Mouse (Mus musculus) liver, embryonic 15.5 days (tissue): Measurements from ENCODE around the gene Pln. TPM values are rescaled to one million over a fixed set of nuclear protein-coding genes. Genes with fewer than 3 reads are reported as not detected.

ENCODE experiments used
- ATAC-seq: fragments of 200-750 bp; cut with Nextera tagmentation; 2 replicates; pipeline ENCODE4 v1.8.0; 2017; ENCODE audit warnings: moderate number of reproducible peaks, mild to moderate bottlenecking, moderate library complexity; ENCODE audit not compliant: insufficient read depth
- H3K27ac ChIP-seq: fragments of 300-500 bp; sonication (generic); replicated peaks from 2 replicates; pipeline ENCODE4 v1.5.1; 2015; ENCODE audit warnings: mild to moderate bottlenecking, inconsistent platforms
- H3K27me3 ChIP-seq: fragments of 300-500 bp; sonication (generic); 2 replicates; pipeline ENCODE4 v1.6.1; 2015; ENCODE audit warnings: mild to moderate bottlenecking, inconsistent platforms
- H3K36me3 ChIP-seq: fragments of 300-500 bp; sonication (generic); replicated peaks from 2 replicates; pipeline ENCODE4 v1.6.1; 2015; ENCODE audit warnings: moderate library complexity, mild to moderate bottlenecking, inconsistent platforms
- H3K4me1 ChIP-seq: fragments of 300-500 bp; sonication (generic); replicated peaks from 2 replicates; pipeline ENCODE4 v1.6.1; 2015; ENCODE audit warnings: inconsistent platforms
- H3K4me2 ChIP-seq: fragments of 300-500 bp; sonication (generic); 2 replicates; pipeline ENCODE4 v1.6.1; 2015; ENCODE audit warnings: moderate library complexity, mild to moderate bottlenecking, inconsistent platforms
- H3K4me3 ChIP-seq: fragments of 300-500 bp; sonication (generic); replicated peaks from 2 replicates; pipeline ENCODE4 v1.5.1; 2015; ENCODE audit warnings: mild to moderate bottlenecking, inconsistent platforms
- H3K9ac ChIP-seq: fragments of 300-500 bp; sonication (generic); 2 replicates; pipeline ENCODE4 v1.6.1; 2015; ENCODE audit warnings: moderate library complexity, mild to moderate bottlenecking, inconsistent platforms
- H3K9me3 ChIP-seq: fragments of 300-500 bp; sonication (generic); replicated peaks from 2 replicates; pipeline ENCODE4 v1.6.1; 2016; ENCODE audit warnings: inconsistent platforms
- WGBS: fragments of 180-500 bp; shearing (Covaris S2); methylation state at CpG from one replicate; pipeline ENCODE4 v1.1.7; 2015; ENCODE audit warnings: mixed read lengths; ENCODE audit not compliant: insufficient replicate concordance; 5-methylcytosine and 5-hydroxymethylcytosine counted together
- polyA plus RNA-seq: library from polyadenylated mRNA; unstranded; fragments of >200 nt; fragmentation: Nextera tagmentation; extraction: Ambion mirVana; gene quantifications from 2 replicates; pipeline ENCODE4 v1.2.1, GENCODE M21; 2015

The Pln gene
- 0.31 and 0.50 TPM in 2 replicates for polyA plus RNA-seq

- H3K36me3 ChIP-seq: no peaks in the 10 kb centered on the region
- H3K4me1 ChIP-seq: peaks cover 33% of the 10 kb centered on the region
- H3K27me3 ChIP-seq: no peaks in the 10 kb centered on the region
- peak within 1 kb of the TSS; percentile 53; the same call in 1 of the 2 replicates for H3K27ac ChIP-seq
- no peak within 1 kb of the TSS for H3K9ac ChIP-seq
- no peak within 1 kb of the TSS for H3K4me3 ChIP-seq
- 72% methylated on average over 6 of the region's 6 CpGs for WGBS
- no peak for ATAC-seq
- H3K4me2 ChIP-seq: peak within 1 kb of the TSS; percentile 34; the same call in 1 of the 2 replicates
- H3K9me3 ChIP-seq: no peaks in the 10 kb centered on the region
Observed at GRCm38 (mm10) chr10:53337162-53337923, at the start of gene Pln. Gene Pln, plus strand, starts transcription at chr10:53337667.

- no peak overlapping the region for H3K9ac ChIP-seq
- H3K36me3 ChIP-seq: 0 out of 2 replicates have a peak, but pooled peaks cover 2% of the 10 kb centered on the region
- no peaks in the 10 kb centered on the region for H3K4me1 ChIP-seq
- H3K27me3 ChIP-seq: no peaks in the 10 kb centered on the region
- no peak overlapping the region for H3K4me3 ChIP-seq
- no peaks in the 10 kb centered on the region for H3K9me3 ChIP-seq
- H3K4me2 ChIP-seq: no peak overlapping the region
- WGBS: 51% methylated on average over 3 of the region's 3 CpGs
- H3K27ac ChIP-seq: no peak overlapping the region
- ATAC-seq: no peak
Observed at GRCm38 (mm10) chr10:53305867-53306266, 31.6 kb upstream of the Pln start.

- H3K4me2 ChIP-seq: no peak overlapping the region
- no peaks in the 10 kb centered on the region for H3K27me3 ChIP-seq
- H3K4me3 ChIP-seq: no peak overlapping the region
- 0 out of 2 replicates have a peak, but pooled peaks cover 2% of the 10 kb centered on the region for H3K36me3 ChIP-seq
- 77% methylated on average over 3 of the region's 3 CpGs for WGBS
- no peak overlapping the region for H3K27ac ChIP-seq
- ATAC-seq: no peak
- no peaks in the 10 kb centered on the region for H3K4me1 ChIP-seq
- no peaks in the 10 kb centered on the region for H3K9me3 ChIP-seq
- no peak overlapping the region for H3K9ac ChIP-seq
Observed at GRCm38 (mm10) chr10:53306674-53307073, 30.8 kb upstream of the Pln start.

- Histone ChIP-seq H3K4me2 (no peak overlapping the region), H3K9me3 (no peaks in the 10 kb centered on the region), H3K4me3 (no peak overlapping the region), H3K36me3 (no peaks in the 10 kb centered on the region), H3K4me1 (peaks cover 9% of the 10 kb centered on the region), H3K27me3 (no peaks in the 10 kb centered on the region), H3K27ac (no peak overlapping the region), H3K9ac (no peak overlapping the region)
- no peak for ATAC-seq
Observed at GRCm38 (mm10) chr10:53323367-53323766, 14.1 kb upstream of the Pln start.

GRCm38 (mm10) chr10:53324663-53325062 lies 12.8 kb upstream of the Pln start:
- no peaks in the 10 kb centered on the region for H3K36me3 ChIP-seq
- peak; percentile 76 for ATAC-seq
- H3K27ac ChIP-seq: no peak overlapping the region
- H3K9ac ChIP-seq: no peak overlapping the region
- H3K4me2 ChIP-seq: no peak overlapping the region
- 13% methylated on average over 1 of the region's 1 CpGs for WGBS
- H3K27me3 ChIP-seq: no peaks in the 10 kb centered on the region
- peaks cover 9% of the 10 kb centered on the region for H3K4me1 ChIP-seq
- H3K4me3 ChIP-seq: no peak overlapping the region
- H3K9me3 ChIP-seq: no peaks in the 10 kb centered on the region

DNA sequence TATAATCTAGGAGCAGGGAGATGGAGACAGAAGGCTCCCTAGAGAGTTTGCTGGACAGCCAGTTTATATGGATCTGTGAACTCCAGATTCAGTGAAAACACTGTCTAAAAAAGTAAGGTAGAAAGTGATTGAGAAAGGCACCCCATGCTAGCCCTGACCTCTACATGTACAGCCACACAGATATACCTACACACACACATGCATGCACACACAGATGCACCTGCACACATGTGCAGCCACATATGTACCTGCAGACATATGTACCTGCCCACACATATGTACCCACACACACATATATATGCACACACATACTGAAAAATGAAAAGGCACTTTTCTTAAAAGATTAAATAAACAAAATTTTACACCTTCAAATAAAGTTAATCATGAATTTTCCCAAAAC lies 11.1 kb upstream of the Pln start:
- no peak overlapping the region for H3K4me3 ChIP-seq

DNA sequence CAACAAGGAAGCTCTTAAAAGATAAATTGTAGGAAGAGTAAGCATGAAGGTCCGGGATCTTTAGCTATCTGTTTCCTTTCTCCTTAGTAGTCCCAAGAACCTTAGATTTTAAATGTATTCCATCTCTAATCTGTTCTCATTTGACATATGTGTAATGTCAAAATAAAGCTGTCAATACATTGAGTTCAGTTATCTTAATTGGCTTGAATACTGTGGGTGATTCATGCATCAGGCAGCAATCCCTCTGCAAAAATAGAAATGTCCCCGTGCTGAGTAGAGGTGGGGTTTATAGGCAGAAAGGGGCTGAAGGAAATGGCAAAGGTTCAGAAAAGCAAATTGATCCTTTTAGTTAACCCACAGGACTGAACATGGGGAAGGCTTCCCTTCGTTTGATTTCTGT lies 8.2 kb upstream of the Pln start:
- no peak overlapping the region for H3K9ac ChIP-seq
- no peak for ATAC-seq
- H3K4me1 ChIP-seq: peaks cover 23% of the 10 kb centered on the region
- no peak overlapping the region for H3K27ac ChIP-seq
- H3K9me3 ChIP-seq: no peaks in the 10 kb centered on the region
- 62% methylated on average over 3 of the region's 3 CpGs for WGBS
- H3K4me3 ChIP-seq: no peak overlapping the region
- H3K27me3 ChIP-seq: no peaks in the 10 kb centered on the region
- no peak overlapping the region for H3K4me2 ChIP-seq
- no peaks in the 10 kb centered on the region for H3K36me3 ChIP-seq

More for the DNA sequence above, 11.1 kb upstream of the Pln start:
- ATAC-seq: no peak
- Histone ChIP-seq H3K4me2 (no peak overlapping the region), H3K27me3 (no peaks in the 10 kb centered on the region), H3K9ac (no peak overlapping the region), H3K9me3 (no peaks in the 10 kb centered on the region), H3K4me1 (peaks cover 9% of the 10 kb centered on the region), H3K36me3 (no peaks in the 10 kb centered on the region), H3K27ac (no peak overlapping the region)

DNA sequence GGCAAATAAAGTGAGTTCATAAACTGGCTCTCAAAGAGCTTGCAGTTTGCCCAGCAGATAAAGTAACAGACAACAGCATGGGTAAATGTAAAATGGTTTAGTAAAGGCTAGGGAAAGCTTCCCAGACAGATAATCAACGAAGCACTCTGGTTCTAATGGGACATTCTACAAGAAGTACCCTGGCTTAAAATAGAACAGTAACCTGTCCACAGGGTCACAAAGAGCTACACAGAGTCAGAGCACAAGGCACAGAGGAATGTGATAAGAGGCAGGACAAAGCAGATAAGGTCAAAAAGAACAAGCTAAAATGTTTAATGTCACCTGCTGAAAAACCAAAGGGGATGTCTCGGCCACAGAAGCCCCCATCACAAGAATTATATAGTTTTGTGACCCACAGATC lies 4.7 kb upstream of the Pln start:
- 0 out of 2 replicates have a peak, but pooled peaks have one; percentile 44 for ATAC-seq
- H3K27me3 ChIP-seq: no peaks in the 10 kb centered on the region
- H3K27ac ChIP-seq: no peak overlapping the region
- no peak overlapping the region for H3K4me3 ChIP-seq
- H3K4me1 ChIP-seq: peaks cover 36% of the 10 kb centered on the region
- H3K36me3 ChIP-seq: no peaks in the 10 kb centered on the region
- no peaks in the 10 kb centered on the region for H3K9me3 ChIP-seq
- WGBS: 15% methylated on average over 2 of the region's 2 CpGs
- no peak overlapping the region for H3K9ac ChIP-seq
- no peak overlapping the region for H3K4me2 ChIP-seq

DNA sequence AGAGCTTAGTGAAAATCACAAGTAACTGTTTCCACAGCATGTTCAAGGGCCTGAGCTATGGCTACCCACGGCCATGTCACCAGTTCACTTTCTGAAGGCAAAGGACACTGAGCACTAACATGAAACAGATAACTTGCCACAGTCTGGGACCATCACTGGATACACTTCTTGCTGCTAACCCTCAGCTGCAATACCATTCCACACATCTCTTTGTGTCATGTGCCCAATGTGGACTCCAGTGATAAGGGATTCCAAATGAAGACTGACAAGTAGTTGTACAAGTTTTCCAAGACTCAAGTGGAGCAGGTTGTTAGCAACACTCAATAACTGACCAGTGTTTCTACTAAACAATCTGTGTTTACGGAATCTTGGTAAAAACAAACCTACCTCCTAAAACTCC lies 2.2 kb upstream of the Pln start:
- H3K9me3 ChIP-seq: no peaks in the 10 kb centered on the region
- H3K27me3 ChIP-seq: no peaks in the 10 kb centered on the region
- H3K4me2 ChIP-seq: peak overlapping the region; percentile 8; the same call in 1 of the 2 replicates
- H3K27ac ChIP-seq: peak overlapping the region; percentile 48
- ATAC-seq: peak; percentile 68
- no peaks in the 10 kb centered on the region for H3K36me3 ChIP-seq
- WGBS: 41% methylated on average over 2 of the region's 2 CpGs
- peaks cover 36% of the 10 kb centered on the region for H3K4me1 ChIP-seq
- H3K9ac ChIP-seq: no peak overlapping the region
- H3K4me3 ChIP-seq: no peak overlapping the region

DNA sequence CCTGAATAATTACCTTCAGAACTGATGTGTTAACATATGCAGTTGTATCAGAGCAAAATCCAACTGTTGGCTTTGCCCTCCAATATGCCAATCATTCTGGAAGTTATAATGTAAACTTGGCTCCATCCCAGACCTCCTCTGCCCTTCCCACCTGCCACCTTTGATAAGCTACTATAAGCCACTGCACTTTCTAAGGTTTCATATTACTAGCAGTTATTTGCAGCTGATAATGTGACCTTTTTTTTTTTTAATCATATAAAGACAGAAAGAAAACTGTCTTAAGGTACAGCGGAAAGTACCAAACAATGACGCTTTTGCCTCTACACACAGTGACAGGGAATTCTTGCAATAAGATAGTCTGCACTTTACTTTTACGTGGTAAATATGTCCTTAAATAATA lies 1.5 kb upstream of the Pln start:
- Histone ChIP-seq H3K27me3 (no peaks in the 10 kb centered on the region), H3K27ac (0 out of 2 replicates have a peak overlapping the region, but pooled peaks have one; percentile 53), H3K9me3 (no peaks in the 10 kb centered on the region), H3K9ac (no peak overlapping the region), H3K4me3 (no peak overlapping the region), H3K4me2 (peak overlapping the region; percentile 34), H3K36me3 (no peaks in the 10 kb centered on the region), H3K4me1 (peaks cover 36% of the 10 kb centered on the region)
- peak; percentile 71 for ATAC-seq
- WGBS: 30% methylated on average over 3 of the region's 3 CpGs

GRCm38 (mm10) chr10:53339045-53339444 lies 1.6 kb downstream of the Pln start:
- H3K9me3 ChIP-seq: no peaks in the 10 kb centered on the region
- peaks cover 22% of the 10 kb centered on the region for H3K4me1 ChIP-seq
- H3K4me3 ChIP-seq: no peak overlapping the region
- no peaks in the 10 kb centered on the region for H3K36me3 ChIP-seq
- no peak overlapping the region for H3K27ac ChIP-seq
- WGBS: 68% methylated on average over 2 of the region's 2 CpGs
- H3K27me3 ChIP-seq: no peaks in the 10 kb centered on the region
- no peak for ATAC-seq
- H3K9ac ChIP-seq: no peak overlapping the region
- no peak overlapping the region for H3K4me2 ChIP-seq
